Mouse (Mus musculus): ENCODE measurements around the gene Tmem179.

- TF ChIP-seq CTCF (IDR thresholded peaks at IDR 0.05; ENCODE audit: low read depth) (no peak), EP300 (IDR thresholded peaks at IDR 0.05; ENCODE audit: low read depth) (no peak)
These were observed 58.7 kb downstream of the Tmem179 start for GRCm38 (mm10) chr12:112457839-112458238.

Data from liver, postnatal 0 days (tissue).